Mouse (Mus musculus) adrenal gland, postnatal 25 days (tissue): Measurements from ENCODE around the gene Ndnf. TPM values are rescaled to one million over a fixed set of nuclear protein-coding genes. Genes with fewer than 3 reads are reported as not detected.

Experiments used
- DNase-seq: peaks from one replicate; pipeline ENCODE4 v3.0.0; 2021; ENCODE audit warnings: mixed read lengths
- long read RNA-seq: library from polyadenylated mRNA; stranded (forward); transcript quantifications from one replicate; pipeline ENCODE4 v2.0.0, GENCODE M21; 2021
- total RNA-seq: library from RNA; stranded (reverse); gene quantifications from 2 replicates; pipeline ENCODE4 v1.2.3, GENCODE M21; 2021

Gene Ndnf
- 1.6 and 2.7 TPM in 2 replicates for total RNA-seq
- long read RNA-seq, full-length matches to known transcripts = 1 of 1 reads
- long read RNA-seq, partial matches to known transcripts = 0 of 1 reads
- long read RNA-seq, other reads (novel, unspliced or antisense) = 0 of 1 reads

GRCm38 (mm10) chr6:65671451-65671850, at the start of gene Ndnf:
Gene Ndnf, plus strand, starts transcription at chr6:65671590.
- DNase-seq = peak; percentile 85

GRCm38 (mm10) chr6:65623016-65623715, 48.2 kb upstream of the Ndnf start:
- no peak for DNase-seq

- DNase-seq = no peak
These were observed 40.8 kb upstream of the Ndnf start for GRCm38 (mm10) chr6:65630578-65630977.

- no peak for DNase-seq
These were observed 39.2 kb upstream of the Ndnf start for GRCm38 (mm10) chr6:65632184-65632583.

GRCm38 (mm10) chr6:65642431-65642830, 29.0 kb upstream of the Ndnf start:
- no peak for DNase-seq

GRCm38 (mm10) chr6:65644110-65644509, 27.3 kb upstream of the Ndnf start:
- DNase-seq = no peak

GRCm38 (mm10) chr6:65646408-65646807, 25.0 kb upstream of the Ndnf start:
- no peak for DNase-seq

- DNase-seq = no peak
These were observed 23.7 kb upstream of the Ndnf start for GRCm38 (mm10) chr6:65647731-65648130.

- no peak for DNase-seq
These were observed 20.0 kb upstream of the Ndnf start for GRCm38 (mm10) chr6:65651376-65651775.

- DNase-seq = no peak
These were observed 10.1 kb upstream of the Ndnf start for GRCm38 (mm10) chr6:65661272-65661671.

- no peak for DNase-seq
These were observed 9.3 kb upstream of the Ndnf start for GRCm38 (mm10) chr6:65662050-65662449.

GRCm38 (mm10) chr6:65663990-65664389, 7.4 kb upstream of the Ndnf start:
- no peak for DNase-seq

- no peak for DNase-seq
These were observed 5.1 kb upstream of the Ndnf start for GRCm38 (mm10) chr6:65666295-65666694.

- DNase-seq = no peak
These were observed 1.4 kb upstream of the Ndnf start for GRCm38 (mm10) chr6:65669971-65670370.

- DNase-seq = peak; percentile 4
These were observed 394 bp upstream of the Ndnf start for GRCm38 (mm10) chr6:65670981-65671411.

GRCm38 (mm10) chr6:65672131-65673031, 991 bp downstream of the Ndnf start:
- peak; percentile 38 for DNase-seq

GRCm38 (mm10) chr6:65693938-65694337, 22.5 kb downstream of the Ndnf start:
- no peak for DNase-seq

- DNase-seq = no peak
These were observed 49.3 kb downstream of the Ndnf start for GRCm38 (mm10) chr6:65720676-65721075.

- DNase-seq = no peak
These were observed 54.3 kb downstream of the Ndnf start for GRCm38 (mm10) chr6:65725677-65726076.

- DNase-seq = no peak
These were observed 56.9 kb downstream of the Ndnf start for GRCm38 (mm10) chr6:65728261-65728660.

GRCm38 (mm10) chr6:65739442-65739841, 68.1 kb downstream of the Ndnf start:
- DNase-seq = no peak

GRCm38 (mm10) chr6:65743144-65743870, 71.9 kb downstream of the Ndnf start:
- DNase-seq = no peak

GRCm38 (mm10) chr6:65743871-65744202, 72.4 kb downstream of the Ndnf start:
- DNase-seq = no peak
